Mouse (Mus musculus) CD4-positive helper T cell, adult 2 months (primary cell): ENCODE measurements at regions not wholly inside any gene's neighbourhood (a gene's known extent, or its start where the extent isn't known, plus 50 kb on each side); places are given as distances from the start of the nearest gene placed in this dataset.

Experiments used
- DNase-seq: peaks from one replicate; pipeline ENCODE4 v3.0.0-alpha.2; 2012; ENCODE audit warnings: low read depth, missing footprints, low spot score

DNA sequence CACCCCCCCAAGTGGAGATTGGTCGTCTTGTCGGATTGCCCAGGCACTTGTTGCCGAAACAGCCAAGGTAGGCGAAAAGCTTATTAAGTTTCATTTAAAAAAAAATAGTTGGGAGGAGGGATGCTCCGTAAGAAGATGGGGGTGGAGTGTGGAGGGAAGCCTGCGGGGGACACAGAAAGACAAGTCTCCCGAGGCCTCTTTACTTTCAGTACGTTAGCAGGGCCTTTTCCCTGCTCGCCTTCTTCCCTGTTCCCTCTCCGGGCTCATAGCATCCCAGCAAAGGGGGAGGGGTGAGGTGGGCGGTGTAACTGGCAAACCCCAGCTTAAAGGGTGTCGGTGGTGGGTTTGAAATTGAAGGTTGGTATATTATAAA lies 131.5 kb upstream of the Ubr2 start:
- no peak for DNase-seq

DNA sequence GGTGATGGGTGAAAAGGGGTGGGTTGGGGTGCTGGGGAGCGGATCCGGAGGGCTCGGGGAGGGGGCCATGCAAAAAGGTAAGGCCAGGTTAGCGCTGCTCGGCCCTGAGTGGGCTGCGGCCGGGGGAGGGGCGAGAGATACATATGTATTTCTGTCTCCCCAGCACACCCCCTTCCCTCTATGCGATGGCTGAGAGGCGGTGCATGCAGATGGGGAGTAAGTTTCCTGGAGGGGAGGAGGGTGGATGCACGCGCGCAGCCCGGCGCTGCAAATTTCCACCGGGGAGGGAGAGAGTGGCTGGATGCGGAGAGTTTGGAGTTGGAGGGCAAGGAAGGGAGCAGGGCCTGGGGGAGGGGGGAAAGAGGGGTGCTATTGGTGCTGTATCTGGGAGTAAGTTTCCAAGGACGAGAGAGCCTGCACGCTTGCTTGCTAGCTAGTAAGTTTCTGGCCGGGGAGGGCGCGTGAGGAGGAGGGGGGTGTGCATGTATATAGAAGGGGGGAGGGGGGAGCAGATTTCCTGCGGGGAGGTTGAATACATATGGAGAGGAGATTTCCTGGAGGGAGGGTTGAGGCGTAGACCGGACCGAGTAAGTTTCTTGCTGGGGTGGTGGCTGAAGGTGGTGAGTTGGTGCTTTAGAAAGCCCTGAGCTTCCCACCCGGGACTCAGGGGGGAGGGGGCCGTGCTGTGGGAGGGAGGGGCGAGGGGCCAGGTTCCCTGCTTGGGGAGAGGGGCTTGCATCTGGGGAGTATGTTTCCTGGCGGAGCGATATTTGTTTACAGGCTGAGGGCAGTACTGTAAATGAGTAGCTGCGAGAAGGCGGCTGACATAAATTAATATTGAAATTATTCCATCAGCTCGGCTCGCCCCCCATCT lies 130.8 kb upstream of the Ubr2 start:
- DNase-seq: no peak

DNA sequence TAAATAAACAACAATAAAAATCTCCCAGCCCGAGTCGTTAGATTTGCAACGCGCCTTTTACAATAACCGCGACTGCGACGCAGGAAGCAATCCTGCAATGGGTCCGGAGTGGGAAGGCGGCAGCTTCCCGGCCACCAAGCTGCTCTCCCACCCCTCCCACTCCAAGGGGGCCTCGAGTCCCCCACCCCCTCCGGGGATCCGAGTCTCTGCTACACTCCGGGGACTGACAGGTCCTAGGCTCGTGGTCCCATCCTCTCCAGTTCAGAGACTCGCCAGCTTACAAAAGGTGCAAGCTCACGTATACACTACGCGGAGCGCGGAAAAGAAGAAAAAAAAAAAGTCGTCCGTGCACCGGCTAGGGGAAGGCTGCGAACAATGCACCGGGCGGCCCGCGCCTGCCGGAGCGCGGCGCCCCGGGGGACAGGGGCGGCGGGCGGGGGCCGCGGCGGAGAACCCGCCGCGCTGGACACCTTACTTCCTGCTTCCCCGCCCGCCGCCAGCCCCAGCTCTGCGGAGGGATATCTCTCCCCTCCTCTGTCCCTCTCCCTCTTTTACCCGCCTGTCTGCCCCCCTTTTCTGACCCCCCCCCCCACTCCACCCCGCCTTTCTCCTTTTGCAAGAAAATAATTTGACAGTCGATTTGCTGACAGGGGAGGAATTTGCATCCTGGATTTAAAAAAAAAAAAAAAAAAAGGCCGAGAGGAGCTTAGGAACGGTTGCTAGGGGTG lies 130.0 kb upstream of the Ubr2 start:
- peak; percentile 86 for DNase-seq

DNA sequence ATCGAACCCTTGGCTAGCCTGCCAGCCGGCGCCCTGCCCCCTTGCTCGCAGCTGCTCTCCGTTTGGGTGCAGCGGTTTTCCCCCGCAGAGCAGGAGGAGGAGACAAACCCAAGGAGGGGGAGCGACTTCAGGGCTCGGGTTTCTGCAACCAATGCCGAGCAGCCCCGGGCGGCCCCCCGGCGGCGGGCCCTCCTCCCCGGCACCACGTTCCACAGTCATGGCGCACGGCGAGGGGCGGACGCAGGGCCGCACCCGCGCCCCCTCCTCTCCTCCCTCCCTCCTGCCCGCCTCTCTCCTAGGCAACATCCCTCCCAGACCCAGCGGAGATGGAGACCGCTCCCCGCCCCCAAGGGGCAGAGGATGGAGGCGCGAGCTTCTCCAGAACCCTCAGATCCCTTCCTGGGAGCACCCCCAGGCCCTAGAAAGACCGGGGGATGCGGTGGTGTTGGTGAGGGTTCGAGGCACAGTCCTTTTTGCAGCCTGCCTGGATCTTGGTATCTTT lies 129.4 kb upstream of the Ubr2 start:
- peak; percentile 95 for DNase-seq

DNA sequence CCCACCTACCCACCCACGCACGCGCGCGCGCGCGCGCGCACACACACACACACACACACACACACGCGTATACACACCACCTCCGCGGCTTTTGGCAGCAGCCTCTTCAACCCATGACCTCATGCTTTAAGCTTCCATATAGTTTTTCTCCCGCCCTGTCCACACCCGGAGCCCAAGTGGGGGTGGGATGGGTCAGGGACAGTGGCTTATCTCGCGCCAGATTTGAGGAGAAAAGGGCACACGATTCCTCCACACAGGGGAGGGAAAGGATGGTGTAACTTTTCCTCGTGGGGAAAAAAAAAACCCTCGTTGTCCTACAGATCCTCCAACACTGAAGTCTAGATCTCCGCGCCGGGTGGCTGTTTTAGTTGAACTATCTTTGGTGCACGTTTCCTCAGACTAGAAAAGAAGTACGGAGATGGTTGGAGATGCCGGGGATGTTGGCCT lies 128.8 kb upstream of the Ubr2 start:
- DNase-seq: peak; percentile 54

DNA sequence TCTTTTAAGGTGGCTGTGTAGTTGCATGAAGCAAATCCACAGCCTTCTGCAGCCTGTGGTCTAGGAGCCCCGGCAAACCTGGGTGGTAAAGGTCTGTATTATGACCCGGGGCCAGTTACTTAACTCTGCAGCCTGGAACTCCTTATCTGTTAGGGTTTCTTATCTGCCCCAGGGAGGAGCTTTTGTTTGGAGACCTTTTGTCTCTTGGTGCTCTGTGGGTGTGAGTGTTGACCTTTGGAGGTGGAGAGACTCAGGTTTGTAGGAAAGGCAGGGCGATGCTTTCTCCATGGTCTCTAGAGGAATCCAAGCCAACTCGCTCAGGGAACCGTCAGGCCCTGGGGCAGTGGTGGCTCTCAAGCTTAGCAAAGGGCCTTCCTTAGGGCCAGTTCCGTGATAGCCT lies 127.8 kb upstream of the Ubr2 start:
- DNase-seq: no peak

DNA sequence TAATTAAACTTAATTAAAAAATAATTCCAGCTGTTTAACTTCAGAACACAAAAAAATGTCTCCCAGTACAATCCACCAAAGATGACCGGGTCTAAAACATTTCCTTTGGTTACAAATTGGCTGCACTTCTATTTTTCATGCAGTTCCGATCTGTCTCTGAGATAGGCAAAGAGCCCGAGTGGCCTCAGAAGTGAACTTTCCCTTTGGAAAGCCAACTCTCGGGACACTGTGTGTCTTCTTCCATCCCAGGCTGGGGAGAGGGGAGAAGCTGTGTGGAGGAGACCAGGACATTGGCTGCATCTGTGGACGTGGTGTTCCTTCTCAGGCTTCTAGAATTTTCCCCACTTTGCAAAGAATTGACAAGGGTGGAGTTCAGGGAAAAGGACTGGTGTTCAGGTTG lies 125.0 kb upstream of the Ubr2 start:
- DNase-seq: no peak

DNA sequence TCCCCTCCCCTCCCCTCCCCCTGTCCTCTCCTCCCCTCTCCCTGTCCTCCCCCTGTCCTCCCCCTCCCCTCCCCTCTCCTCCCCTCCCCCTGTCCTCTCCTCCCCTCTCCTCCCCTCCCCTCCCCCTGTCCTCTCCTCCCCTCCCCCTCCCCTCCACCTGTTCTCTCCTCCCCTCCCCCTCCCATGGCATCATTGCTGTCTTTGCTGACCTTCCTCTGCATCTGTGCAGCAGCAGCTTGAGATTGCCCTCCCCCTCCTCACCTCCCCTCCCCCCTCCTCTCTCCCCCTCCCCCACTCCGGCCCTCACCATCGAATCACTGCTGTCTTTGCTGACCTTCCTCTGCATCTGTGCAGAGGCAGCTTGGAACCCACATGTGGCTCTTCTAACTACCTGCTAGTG lies 123.4 kb upstream of the Ubr2 start:
- no peak for DNase-seq

DNA sequence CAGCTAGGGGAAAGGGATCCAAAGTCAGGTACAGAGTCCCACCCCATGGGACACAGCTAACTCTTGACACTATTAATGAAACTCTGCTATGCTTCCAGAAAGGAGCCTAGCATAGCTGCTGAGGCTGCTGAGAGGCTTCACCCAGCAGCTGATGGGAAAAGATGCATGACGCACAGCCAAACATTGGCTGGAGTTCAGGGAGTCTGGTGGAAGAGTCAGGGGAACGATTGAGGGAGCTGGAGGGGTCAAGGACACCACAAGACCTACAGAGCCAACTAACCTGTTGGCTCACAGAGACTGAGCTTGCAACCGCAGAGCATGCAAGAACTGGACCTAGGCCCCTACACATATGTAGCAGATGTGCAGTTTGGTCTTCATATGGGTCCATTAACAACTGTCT lies 117.2 kb upstream of the Ubr2 start:
- no peak for DNase-seq

DNA sequence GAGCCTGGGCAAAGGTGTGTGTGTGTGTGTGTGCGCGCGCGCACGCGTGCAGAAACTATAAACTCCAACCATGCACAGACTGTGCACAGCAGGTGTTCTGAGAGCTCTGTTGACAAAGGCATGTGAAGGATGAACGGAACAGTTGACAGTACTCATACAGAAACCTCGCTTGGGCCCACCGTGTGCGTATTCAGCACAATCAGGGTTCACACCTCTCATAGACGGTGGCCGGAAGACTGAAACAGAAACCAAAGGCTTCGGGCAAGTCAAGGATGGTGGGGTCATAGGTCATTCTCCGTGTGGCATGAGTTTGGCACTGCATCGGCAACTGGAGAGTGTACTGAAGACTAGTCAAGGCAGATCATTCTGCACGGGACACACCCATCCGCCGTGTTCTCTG lies 113.2 kb upstream of the Ubr2 start:
- peak; percentile 56 for DNase-seq

DNA sequence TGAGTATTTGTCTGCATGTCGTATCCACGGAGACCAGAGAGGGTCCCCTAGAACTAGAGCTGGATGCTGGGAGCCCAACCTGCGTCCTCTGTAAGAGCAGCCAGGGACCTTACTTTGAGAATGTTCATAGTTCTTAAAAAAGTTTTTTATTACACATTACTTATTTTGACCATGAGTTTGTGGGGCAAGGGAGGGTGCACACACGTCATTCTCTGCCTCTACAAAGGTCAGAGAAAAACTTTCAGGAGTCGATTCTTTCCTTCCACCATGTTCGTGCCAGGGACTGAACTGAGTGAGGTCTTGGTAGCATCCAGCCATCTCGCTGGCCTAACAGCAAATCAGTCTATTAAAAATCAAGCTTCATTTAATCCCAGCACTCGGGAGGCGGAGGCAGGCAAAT lies 111.9 kb upstream of the Ubr2 start:
- no peak for DNase-seq

DNA sequence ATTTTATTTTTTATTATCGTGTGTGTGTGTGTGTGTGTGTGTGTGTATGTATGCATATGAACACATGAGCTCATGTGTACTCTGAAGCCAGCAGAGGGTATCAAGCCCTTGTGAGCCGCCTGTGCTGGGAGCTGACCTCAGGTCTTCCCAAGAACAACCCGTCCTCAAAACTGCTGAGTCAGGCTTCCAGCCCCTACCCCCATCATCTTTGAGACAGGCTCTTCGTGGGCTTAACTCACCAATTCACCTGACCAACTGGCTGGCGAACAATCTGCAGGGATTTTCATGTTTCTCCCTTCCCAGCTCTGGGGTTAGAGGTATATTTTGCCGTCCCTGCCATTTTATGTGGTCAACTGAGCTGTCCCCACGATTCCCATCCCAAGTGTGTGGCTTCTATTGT lies 107.7 kb upstream of the Ubr2 start:
- no peak for DNase-seq

DNA sequence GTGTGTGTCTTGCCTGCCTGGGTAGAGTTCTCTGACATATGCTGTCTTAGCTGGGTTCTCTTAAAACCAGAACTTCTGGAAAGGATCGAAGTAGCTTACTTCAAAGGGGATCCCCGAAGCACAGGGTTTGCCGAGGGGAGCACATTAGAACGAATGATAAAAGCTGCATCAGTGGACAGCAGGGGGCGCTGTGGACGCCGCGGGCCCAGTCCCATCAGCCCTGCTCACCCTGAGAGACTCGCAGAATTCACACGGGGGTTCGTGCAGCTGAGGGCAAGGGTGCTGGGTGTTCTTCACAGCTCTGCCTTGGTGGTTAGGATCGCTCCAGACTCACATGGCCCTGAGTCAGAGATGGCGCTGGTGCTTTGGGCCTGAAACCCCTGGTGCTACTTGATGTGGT lies 105.4 kb upstream of the Ubr2 start:
- DNase-seq: peak; percentile 68

DNA sequence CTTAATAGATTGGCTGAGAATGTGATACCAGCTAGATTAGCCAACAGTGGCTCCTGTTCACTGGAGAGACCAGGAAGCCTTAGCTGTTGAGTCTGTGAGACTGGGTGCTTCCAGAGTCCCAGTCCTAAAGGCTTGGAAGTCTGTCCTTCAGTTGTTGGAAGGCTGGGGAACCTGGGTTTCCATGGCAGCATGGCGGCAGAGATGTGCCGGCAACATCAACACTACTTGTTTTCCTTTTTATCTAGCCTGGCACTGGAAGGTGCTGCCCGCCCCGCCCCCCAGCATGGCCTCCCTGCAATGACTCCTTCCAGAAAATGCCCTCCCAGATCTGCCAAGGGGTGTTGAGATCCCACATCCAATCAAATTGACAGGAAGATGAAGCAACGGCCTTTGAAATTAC lies 104.8 kb upstream of the Ubr2 start:
- DNase-seq: no peak

DNA sequence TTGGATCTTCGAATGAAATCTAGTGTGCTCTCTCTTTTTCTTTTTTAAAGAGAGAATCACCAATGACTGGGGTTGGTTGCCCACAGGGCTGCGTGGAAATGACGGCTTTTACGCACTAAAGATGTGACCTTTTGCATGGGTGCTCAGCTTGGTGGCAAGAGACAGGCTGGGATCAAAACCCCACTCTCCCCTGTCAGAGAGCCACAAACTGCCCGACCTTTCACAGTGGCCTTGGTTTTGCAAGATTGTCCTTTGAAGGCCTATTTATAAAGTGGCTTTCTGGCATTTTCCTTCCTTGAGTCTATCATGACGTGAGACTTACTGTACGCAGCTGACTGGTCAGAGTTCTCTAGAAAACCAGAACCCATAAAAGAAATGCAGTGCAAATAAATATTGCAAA lies 104.4 kb upstream of the Ubr2 start:
- no peak for DNase-seq

DNA sequence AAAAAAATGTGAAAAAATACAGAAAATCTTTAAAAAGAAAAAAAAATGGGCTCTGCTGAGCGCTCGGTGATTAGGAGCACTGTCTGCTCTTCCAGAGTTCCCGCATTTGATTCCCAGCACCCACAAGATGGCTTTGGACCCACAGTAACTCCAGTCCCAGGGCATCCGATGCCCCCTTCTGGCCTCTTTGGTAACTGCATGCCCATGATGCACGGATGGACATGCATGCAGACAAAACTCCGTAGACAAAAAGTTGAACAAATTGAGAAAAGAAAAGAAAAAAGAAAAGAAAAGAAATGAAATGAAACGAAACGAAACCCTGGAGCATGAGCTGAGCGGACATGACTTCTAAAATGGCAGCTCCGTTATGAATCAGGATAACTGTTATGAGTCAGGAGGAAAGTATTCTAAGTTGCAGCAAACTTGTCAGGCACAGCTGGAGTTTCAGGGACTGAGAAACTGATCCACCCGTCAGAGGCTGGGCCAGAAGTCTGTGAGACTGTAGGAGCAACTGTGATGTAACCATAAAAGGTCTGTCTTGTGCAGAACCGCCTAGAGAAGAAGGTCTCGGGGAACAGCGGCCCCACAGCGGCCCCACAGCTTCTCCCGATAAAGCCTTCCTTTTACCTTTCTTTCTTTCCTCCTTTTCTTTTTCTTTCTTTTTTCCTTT lies 102.3 kb upstream of the Ubr2 start:
- no peak for DNase-seq

DNA sequence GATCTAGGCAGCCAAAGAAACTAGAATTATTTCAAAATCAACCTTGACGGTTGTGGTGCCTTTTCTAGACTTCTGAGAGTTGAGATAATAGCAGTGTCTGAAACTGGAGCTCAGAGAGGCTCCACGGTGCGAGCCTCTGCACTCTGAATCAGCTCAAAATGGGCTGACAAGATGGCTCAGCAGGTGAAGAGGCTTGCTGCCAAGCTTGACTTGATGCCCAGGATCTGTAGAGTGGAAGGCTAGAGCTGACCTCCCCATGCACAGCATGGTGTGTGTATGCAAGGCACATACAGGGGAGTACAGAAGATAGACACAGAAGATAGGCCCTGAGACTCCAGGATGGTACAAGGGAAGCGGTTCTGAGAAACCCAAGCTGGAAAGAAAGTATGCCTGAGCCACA lies 100.5 kb upstream of the Ubr2 start:
- DNase-seq: no peak

DNA sequence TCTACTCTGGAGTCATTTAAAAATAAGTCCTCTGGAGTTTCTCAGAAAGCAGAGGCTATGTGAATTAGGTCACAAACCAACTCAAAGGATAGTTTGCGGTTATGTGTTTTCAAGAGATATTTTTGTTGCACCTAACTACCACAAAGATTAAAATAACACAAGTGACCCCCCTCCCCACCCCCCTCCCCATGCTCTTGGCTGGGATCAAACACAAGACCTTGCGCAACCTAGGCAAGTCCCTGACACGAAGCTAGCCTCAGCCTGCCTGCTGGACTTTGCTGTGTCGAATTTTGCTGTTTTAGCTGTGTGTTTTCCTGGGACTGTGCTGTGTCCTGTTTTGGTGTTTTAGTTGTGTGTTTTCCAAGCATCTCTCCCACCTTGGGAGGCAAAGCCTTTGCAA lies 94.0 kb upstream of the Ubr2 start:
- DNase-seq: no peak

DNA sequence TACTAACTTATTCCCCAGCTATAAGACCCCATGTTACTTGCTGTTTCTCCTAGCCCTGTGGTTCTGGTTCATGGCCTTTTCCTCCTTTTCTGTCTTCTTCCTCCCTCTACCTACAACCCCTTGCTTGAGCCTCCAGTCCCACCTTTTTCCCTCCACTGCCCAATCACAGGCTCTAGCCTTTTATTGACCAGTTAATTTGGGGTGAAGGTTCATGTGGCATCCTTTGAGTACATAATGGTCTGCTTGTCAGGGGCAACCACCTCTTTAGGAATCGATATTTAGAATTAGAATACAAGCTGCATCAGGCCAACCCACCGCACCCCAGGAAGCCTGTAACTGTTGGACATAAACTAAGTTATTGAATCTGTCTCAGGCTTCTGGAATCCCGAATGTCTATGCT lies 84.8 kb upstream of the Ubr2 start:
- no peak for DNase-seq

DNA sequence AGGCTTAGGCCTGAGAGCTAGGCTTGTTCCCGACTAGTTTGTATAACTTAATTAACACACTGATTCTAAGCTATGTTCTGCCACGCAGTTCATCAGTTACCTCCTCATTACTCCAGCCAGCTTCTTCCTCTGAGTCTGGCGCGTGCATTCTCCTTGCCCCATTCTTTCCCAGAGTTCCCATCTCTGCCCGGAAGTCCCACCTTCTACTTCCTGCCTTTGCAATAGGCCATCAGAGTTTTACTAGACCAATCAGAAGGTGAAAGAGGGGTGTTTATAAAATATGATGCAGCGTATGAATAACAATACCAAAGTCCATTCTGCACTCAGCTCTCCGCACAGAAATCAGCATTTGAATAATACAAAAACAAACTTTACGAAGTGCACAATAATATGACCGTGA lies 81.7 kb upstream of the Ubr2 start:
- no peak for DNase-seq

DNA sequence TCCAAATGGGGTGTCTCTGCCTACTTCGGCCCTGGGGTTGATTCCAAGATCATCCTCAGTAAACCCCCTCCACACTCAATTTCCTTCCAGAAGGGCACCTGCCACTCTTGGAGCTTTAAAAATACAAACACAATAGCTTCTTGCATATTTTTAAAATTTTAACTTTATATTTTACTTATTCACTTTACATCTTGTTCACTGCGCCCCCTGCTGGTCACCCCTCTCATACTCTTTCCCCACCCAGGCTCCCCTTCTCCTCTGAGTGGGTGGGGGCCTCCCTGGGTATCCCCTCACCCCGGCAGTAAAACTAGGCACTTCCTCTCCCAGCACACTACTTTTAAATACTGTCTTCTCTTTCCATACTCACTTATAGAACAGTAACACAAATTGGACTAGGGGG lies 79.4 kb upstream of the Ubr2 start:
- DNase-seq: peak; percentile 26

DNA sequence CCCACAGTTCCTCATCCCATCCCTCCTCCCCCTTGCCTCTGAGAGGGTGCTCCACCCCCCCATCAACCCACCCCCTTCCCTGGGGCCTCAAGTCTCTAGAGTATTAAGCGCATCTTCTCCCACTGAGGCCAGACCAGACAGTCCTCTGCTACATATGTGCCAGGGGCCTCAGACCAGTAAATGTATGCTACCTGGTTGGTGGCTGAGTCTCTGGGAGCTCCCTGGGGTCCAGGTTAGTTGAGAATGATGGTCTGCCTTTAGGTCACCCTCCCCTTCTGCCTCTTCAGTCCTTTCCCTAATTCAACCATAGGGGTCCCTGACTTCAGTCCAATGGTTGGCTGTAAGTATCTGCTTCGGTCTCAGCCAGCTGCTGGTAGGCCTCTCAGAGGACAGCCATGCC lies 58.9 kb upstream of the Ubr2 start:
- no peak for DNase-seq
